Mouse (Mus musculus): Measurements from ENCODE around the gene Kcnh5.

The Kcnh5 gene

GRCm38 (mm10) chr12:74966266-74966665 lies 210.9 kb downstream of the Kcnh5 start:
- in situ Hi-C loops (cut with MboI; ENCODE audit: unreplicated experiment in 2 of 2): no loop called here

GRCm38 (mm10) chr12:74952661-74953060 lies 224.5 kb downstream of the Kcnh5 start:
- in situ Hi-C loops (cut with MboI; ENCODE audit: unreplicated experiment in 2 of 2): no loop called here

GRCm38 (mm10) chr12:74951124-74952115 lies 225.7 kb downstream of the Kcnh5 start:
- in situ Hi-C loops (cut with MboI; ENCODE audit: unreplicated experiment in 2 of 2): no loop called here

- in situ Hi-C loops (cut with MboI; ENCODE audit: unreplicated experiment in 2 of 2): no loop called here
Measured at GRCm38 (mm10) chr12:74901331-74901730, 275.8 kb downstream of the Kcnh5 start.

- in situ Hi-C loops (cut with MboI; ENCODE audit: unreplicated experiment in 2 of 2): no loop called here
Measured at GRCm38 (mm10) chr12:74900777-74901176, 276.4 kb downstream of the Kcnh5 start.

- in situ Hi-C loops (cut with MboI; ENCODE audit: unreplicated experiment in 2 of 2): no loop called here
Measured at GRCm38 (mm10) chr12:74899055-74899454, 278.1 kb downstream of the Kcnh5 start.

GRCm38 (mm10) chr12:74898211-74898610 lies 278.9 kb downstream of the Kcnh5 start:
- in situ Hi-C loops (cut with MboI; ENCODE audit: unreplicated experiment in 2 of 2): no loop called here

GRCm38 (mm10) chr12:74894870-74895423 lies 282.2 kb downstream of the Kcnh5 start:
- in situ Hi-C loops (cut with MboI; ENCODE audit: unreplicated experiment in 2 of 2): no loop called here

- in situ Hi-C loops (cut with MboI; ENCODE audit: unreplicated experiment in 2 of 2): no loop called here
Measured at GRCm38 (mm10) chr12:74889419-74889818, 287.7 kb downstream of the Kcnh5 start.

GRCm38 (mm10) chr12:74887064-74887463 lies 290.1 kb downstream of the Kcnh5 start:
- in situ Hi-C loops (cut with MboI; ENCODE audit: unreplicated experiment in 2 of 2): no loop called here

- in situ Hi-C loops (cut with MboI; ENCODE audit: unreplicated experiment in 2 of 2): no loop called here
Measured at GRCm38 (mm10) chr12:74881344-74881743, 295.8 kb downstream of the Kcnh5 start.

GRCm38 (mm10) chr12:74855666-74856065 lies 321.5 kb downstream of the Kcnh5 start:
- in situ Hi-C loops (cut with MboI; ENCODE audit: unreplicated experiment in 2 of 2): no loop called here

GRCm38 (mm10) chr12:74854263-74854662 lies 322.9 kb downstream of the Kcnh5 start:
- in situ Hi-C loops (cut with MboI; ENCODE audit: unreplicated experiment in 2 of 2): no loop called here

- in situ Hi-C loops (cut with MboI; ENCODE audit: unreplicated experiment in 2 of 2): no loop called here
Measured at GRCm38 (mm10) chr12:74850323-74850722, 326.8 kb downstream of the Kcnh5 start.

- in situ Hi-C loops (cut with MboI; ENCODE audit: unreplicated experiment in 2 of 2): no loop called here
Measured at GRCm38 (mm10) chr12:74849912-74850311, 327.2 kb downstream of the Kcnh5 start.

GRCm38 (mm10) chr12:74848611-74849347 lies 328.4 kb downstream of the Kcnh5 start:
- in situ Hi-C loops (cut with MboI; ENCODE audit: unreplicated experiment in 2 of 2): no loop called here
